Mouse (Mus musculus): ENCODE data around the gene Sipa1l2.

- TF ChIP-seq CTCF (IDR thresholded peaks at IDR 0.05; ENCODE audit: borderline replicate concordance, insufficient read depth, low read depth, low read length) (no peak), POLR2A (IDR thresholded peaks at IDR 0.05; ENCODE audit: borderline replicate concordance, insufficient read depth, low read length) (no peak)
Measured at GRCm38 (mm10) chr8:125484530-125485196, 84.9 kb downstream of the Sipa1l2 start.
